Mouse (Mus musculus): ENCODE results near the gene Olfr1137. TPM values are rescaled to one million over a fixed set of nuclear protein-coding genes. Genes with fewer than 3 reads are reported as not detected.

Olfr1137 gene
- not detected in 2 replicates for polyA plus RNA-seq (2015; fragmentation: Nextera tagmentation; extraction: Ambion mirVana)

GRCm38 (mm10) chr2:87713079-87713478, at the start of gene Olfr1137:
TSS of gene Olfr1137 (minus strand) at chr2:87713179.
- DNase-seq (ENCODE audit: low spot score): no peak

- DNase-seq (ENCODE audit: low spot score): no peak
Measured at GRCm38 (mm10) chr2:87753891-87754290, 40.9 kb upstream of the Olfr1137 start, which contains the start of gene Olfr1141. TSS of gene Olfr1141 (minus strand) at chr2:87753991.

GRCm38 (mm10) chr2:87743452-87743851, 30.5 kb upstream of the Olfr1137 start, which contains the start of gene Olfr1140:
TSS of gene Olfr1140 (plus strand) at chr2:87743752.
- DNase-seq (ENCODE audit: low spot score): no peak

GRCm38 (mm10) chr2:87739878-87740277, 26.9 kb upstream of the Olfr1137 start, which contains the start of gene Olfr1138:
TSS of gene Olfr1138 (minus strand) at chr2:87739978.
- no peak for DNase-seq (ENCODE audit: low spot score)

- no peak for DNase-seq (ENCODE audit: low spot score)
Measured at GRCm38 (mm10) chr2:87693847-87694246, 19.1 kb downstream of the Olfr1137 start, which contains the start of gene Olfr1136. TSS of gene Olfr1136 (minus strand) at chr2:87693947.

- no peak for DNase-seq (ENCODE audit: low spot score)
Measured at GRCm38 (mm10) chr2:87673564-87673963, 39.4 kb downstream of the Olfr1137 start, which contains the start of gene Olfr1135. TSS of gene Olfr1135 (minus strand) at chr2:87673664.

Other genes starting within 250 kb of the Olfr1137 start
- gene Pramel7, start 216.1 kb downstream of the Olfr1137 start, polyA plus RNA-seq (2015; fragmentation: Nextera tagmentation; extraction: Ambion mirVana): not detected in 2 replicates
- gene Pramel6, start 206.6 kb downstream of the Olfr1137 start, polyA plus RNA-seq (2015; fragmentation: Nextera tagmentation; extraction: Ambion mirVana): not detected in 2 replicates
- not detected in 2 replicates for gene Olfr153, start 181.4 kb downstream of the Olfr1137 start, polyA plus RNA-seq (2015; fragmentation: Nextera tagmentation; extraction: Ambion mirVana)
- not detected in 2 replicates for gene Olfr1128, start 167.6 kb downstream of the Olfr1137 start, polyA plus RNA-seq (2015; fragmentation: Nextera tagmentation; extraction: Ambion mirVana)
- gene Olfr1129, start 139.3 kb downstream of the Olfr1137 start, polyA plus RNA-seq (2015; fragmentation: Nextera tagmentation; extraction: Ambion mirVana): not detected in 2 replicates
- not detected in 2 replicates for gene Olfr1130, start 107.0 kb downstream of the Olfr1137 start, polyA plus RNA-seq (2015; fragmentation: Nextera tagmentation; extraction: Ambion mirVana)
- not detected in 2 replicates for gene Olfr1131, start 86.1 kb downstream of the Olfr1137 start, polyA plus RNA-seq (2015; fragmentation: Nextera tagmentation; extraction: Ambion mirVana)
- gene Olfr1132, start 75.6 kb downstream of the Olfr1137 start, polyA plus RNA-seq (2015; fragmentation: Nextera tagmentation; extraction: Ambion mirVana): not detected in 2 replicates
- not detected in 2 replicates for gene Olfr1133, start 65.8 kb downstream of the Olfr1137 start, polyA plus RNA-seq (2015; fragmentation: Nextera tagmentation; extraction: Ambion mirVana)
- gene Olfr1134, start 54.7 kb downstream of the Olfr1137 start, polyA plus RNA-seq (2015; fragmentation: Nextera tagmentation; extraction: Ambion mirVana): not detected in 2 replicates
- not detected in 2 replicates for gene Olfr1135, start 39.5 kb downstream of the Olfr1137 start, polyA plus RNA-seq (2015; fragmentation: Nextera tagmentation; extraction: Ambion mirVana)
- 0.17 and 0.19 TPM in 2 replicates for gene Olfr1136, start 19.2 kb downstream of the Olfr1137 start, polyA plus RNA-seq (2015; fragmentation: Nextera tagmentation; extraction: Ambion mirVana)
- not detected in 2 replicates for gene Olfr1138, start 26.8 kb upstream of the Olfr1137 start, polyA plus RNA-seq (2015; fragmentation: Nextera tagmentation; extraction: Ambion mirVana)
- not detected in 2 replicates for gene Olfr1140, start 30.6 kb upstream of the Olfr1137 start, polyA plus RNA-seq (2015; fragmentation: Nextera tagmentation; extraction: Ambion mirVana)
- not detected in 2 replicates for gene Olfr1141, start 40.8 kb upstream of the Olfr1137 start, polyA plus RNA-seq (2015; fragmentation: Nextera tagmentation; extraction: Ambion mirVana)
- not detected in 2 replicates for gene Olfr152, start 66.3 kb upstream of the Olfr1137 start, polyA plus RNA-seq (2015; fragmentation: Nextera tagmentation; extraction: Ambion mirVana)
- not detected in 2 replicates for gene Olfr1143, start 87.4 kb upstream of the Olfr1137 start, polyA plus RNA-seq (2015; fragmentation: Nextera tagmentation; extraction: Ambion mirVana)
- not detected in 2 replicates for gene Olfr1145, start 96.6 kb upstream of the Olfr1137 start, polyA plus RNA-seq (2015; fragmentation: Nextera tagmentation; extraction: Ambion mirVana)
- gene Olfr1148, start 117.4 kb upstream of the Olfr1137 start, polyA plus RNA-seq (2015; fragmentation: Nextera tagmentation; extraction: Ambion mirVana): not detected in 2 replicates
- not detected in 2 replicates for gene Olfr1150-ps1, start 130.8 kb upstream of the Olfr1137 start, polyA plus RNA-seq (2015; fragmentation: Nextera tagmentation; extraction: Ambion mirVana)
- gene Olfr1151, start 142.7 kb upstream of the Olfr1137 start, polyA plus RNA-seq (2015; fragmentation: Nextera tagmentation; extraction: Ambion mirVana): not detected in 2 replicates
- gene Olfr1152, start 153.3 kb upstream of the Olfr1137 start, polyA plus RNA-seq (2015; fragmentation: Nextera tagmentation; extraction: Ambion mirVana): not detected in 2 replicates
- not detected in 2 replicates for gene Olfr1153, start 181.8 kb upstream of the Olfr1137 start, polyA plus RNA-seq (2015; fragmentation: Nextera tagmentation; extraction: Ambion mirVana)
- not detected in 2 replicates for gene Olfr1154, start 192.0 kb upstream of the Olfr1137 start, polyA plus RNA-seq (2015; fragmentation: Nextera tagmentation; extraction: Ambion mirVana)
- not detected in 2 replicates for gene Olfr1155, start 232.0 kb upstream of the Olfr1137 start, polyA plus RNA-seq (2015; fragmentation: Nextera tagmentation; extraction: Ambion mirVana)
- gene Olfr1156, start 239.9 kb upstream of the Olfr1137 start, polyA plus RNA-seq (2015; fragmentation: Nextera tagmentation; extraction: Ambion mirVana): not detected in 2 replicates